Mouse (Mus musculus) intestine, embryonic 14.5 days (tissue): ENCODE measurements around the gene Dock7. TPM values are rescaled to one million over a fixed set of nuclear protein-coding genes. Genes with fewer than 3 reads are reported as not detected.
"Not testable (repeated sequence)": the region's sequence is repeated elsewhere in the genome, so short reads cannot be mapped to it uniquely, and the experiment has no call there.

Experiments used
- ATAC-seq: fragments of 200-750 bp; cut with Nextera tagmentation; replicated peaks from 2 replicates; pipeline ENCODE4 v1.8.0; 2017; ENCODE audit warnings: low read depth, moderate number of reproducible peaks, moderate TSS enrichment, moderate library complexity; ENCODE audit not compliant: low FRiP score, low TSS enrichment
- DNase-seq: peaks from one replicate; pipeline ENCODE4 v3.0.0-alpha.2; 2018; ENCODE audit warnings: low spot score
- H3K27ac ChIP-seq: fragments of 300-500 bp; sonication (generic); 2 replicates; pipeline ENCODE4 v1.5.1; 2014; ENCODE audit warnings: low read depth, mild to moderate bottlenecking, control low read depth
- H3K27me3 ChIP-seq: fragments of 300-500 bp; sonication (generic); replicated peaks from 2 replicates; pipeline ENCODE4 v1.6.1; 2014; ENCODE audit warnings: low read length, control low read depth; ENCODE audit not compliant: control insufficient read depth, insufficient read depth
- H3K36me3 ChIP-seq: fragments of 300-500 bp; sonication (generic); 2 replicates; pipeline ENCODE4 v1.6.1; 2014; ENCODE audit warnings: low read length, control low read depth; ENCODE audit not compliant: control insufficient read depth, insufficient read depth
- H3K4me1 ChIP-seq: fragments of 300-500 bp; sonication (generic); replicated peaks from 2 replicates; pipeline ENCODE4 v1.6.1; 2014; ENCODE audit warnings: low read length, control low read depth, mixed read lengths; ENCODE audit not compliant: control insufficient read depth, insufficient read depth
- H3K4me2 ChIP-seq: fragments of 300-500 bp; sonication (generic); 2 replicates; pipeline ENCODE4 v1.6.1; 2014; ENCODE audit warnings: low read length
- H3K4me3 ChIP-seq: fragments of 300-500 bp; sonication (generic); 2 replicates; pipeline ENCODE4 v1.5.1; 2014; ENCODE audit warnings: low read depth, low read length, control low read depth, mixed read lengths
- H3K9ac ChIP-seq: fragments of 300-500 bp; sonication (generic); 2 replicates; pipeline ENCODE4 v1.6.1; 2014; ENCODE audit warnings: mild to moderate bottlenecking, low read length
- H3K9me3 ChIP-seq: fragments of 300-500 bp; sonication (generic); 2 replicates; pipeline ENCODE4 v1.6.1; 2016; ENCODE audit warnings: low read length, control low read depth; ENCODE audit not compliant: control insufficient read depth
- WGBS: fragments of 180-500 bp; shearing (Covaris S2); extraction: QIAGEN DNeasy Blood & Tissue Kit; methylation state at CpG from one replicate; pipeline ENCODE4 v1.1.7; 2014; 5-methylcytosine and 5-hydroxymethylcytosine counted together
- polyA plus RNA-seq: library from polyadenylated mRNA; unstranded; fragments of >200 nt; fragmentation: Nextera tagmentation; extraction: Ambion mirVana; gene quantifications from 2 replicates; pipeline ENCODE4 v1.2.1, GENCODE M21; 2014

Dock7 gene
- polyA plus RNA-seq, 1 experiment from 2014 or later, result 67.4 TPM

DNA sequence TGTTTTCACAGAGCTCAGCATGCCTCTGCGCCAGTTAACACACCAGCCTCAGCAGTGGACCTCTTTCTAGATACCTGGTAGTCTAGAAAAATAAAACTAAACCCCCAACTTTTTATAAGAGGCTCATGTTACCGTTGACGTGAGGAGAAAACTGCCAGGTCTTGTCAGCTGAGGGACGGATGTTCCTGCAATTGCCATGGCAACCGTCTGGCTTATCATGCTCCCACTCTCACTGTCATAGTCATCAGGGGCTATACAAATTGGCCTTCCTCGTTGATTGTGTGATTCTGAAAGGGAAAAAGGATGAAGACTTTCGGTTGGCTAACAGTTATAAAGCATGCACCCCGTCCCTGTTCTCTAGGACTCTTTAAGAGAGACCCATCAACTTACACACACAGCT, 145.0 kb downstream of the Dock7 start:
- no peak overlapping the region for H3K4me3 ChIP-seq
- WGBS, result 71% methylated on average over 8 of the region's 8 CpGs
- H3K27me3 ChIP-seq, result no peaks in the 10 kb centered on the region
- H3K9me3 ChIP-seq, result no peaks in the 10 kb centered on the region
- H3K36me3 ChIP-seq, result peaks cover 57% of the 10 kb centered on the region
- H3K4me2 ChIP-seq, result no peak overlapping the region
- H3K27ac ChIP-seq, result no peak overlapping the region
- H3K4me1 ChIP-seq, result no peaks in the 10 kb centered on the region
- no peak overlapping the region for H3K9ac ChIP-seq
- ATAC-seq (no peak), DNase-seq (no peak)

DNA sequence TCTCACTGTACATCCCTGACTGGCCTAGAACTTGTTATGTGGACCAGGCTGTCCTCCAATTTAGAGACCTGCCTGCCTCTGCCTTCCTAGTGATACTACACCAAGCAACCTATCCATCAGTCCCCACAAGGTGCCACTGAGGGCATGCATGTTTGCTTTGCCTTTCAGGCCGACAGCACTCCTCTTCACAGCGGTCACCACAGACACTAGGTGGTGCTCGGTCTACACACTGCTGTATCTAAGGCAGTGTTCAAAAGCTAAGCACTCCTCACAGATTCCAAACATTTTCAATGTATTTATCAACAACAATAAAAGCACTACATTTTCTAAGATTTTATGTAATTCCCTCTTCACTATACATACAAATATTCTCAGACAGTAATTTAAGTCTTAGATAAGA, 150.8 kb downstream of the Dock7 start:
- Histone ChIP-seq H3K36me3 (peaks cover 82% of the 10 kb centered on the region), H3K9ac (no peak overlapping the region), H3K9me3 (no peaks in the 10 kb centered on the region), H3K4me1 (no peaks in the 10 kb centered on the region), H3K27me3 (no peaks in the 10 kb centered on the region), H3K27ac (no peak overlapping the region), H3K4me2 (no peak overlapping the region), H3K4me3 (no peak overlapping the region)
- DNase-seq (no peak), ATAC-seq (no peak)
- WGBS, result 83% methylated on average over 3 of the region's 3 CpGs

DNA sequence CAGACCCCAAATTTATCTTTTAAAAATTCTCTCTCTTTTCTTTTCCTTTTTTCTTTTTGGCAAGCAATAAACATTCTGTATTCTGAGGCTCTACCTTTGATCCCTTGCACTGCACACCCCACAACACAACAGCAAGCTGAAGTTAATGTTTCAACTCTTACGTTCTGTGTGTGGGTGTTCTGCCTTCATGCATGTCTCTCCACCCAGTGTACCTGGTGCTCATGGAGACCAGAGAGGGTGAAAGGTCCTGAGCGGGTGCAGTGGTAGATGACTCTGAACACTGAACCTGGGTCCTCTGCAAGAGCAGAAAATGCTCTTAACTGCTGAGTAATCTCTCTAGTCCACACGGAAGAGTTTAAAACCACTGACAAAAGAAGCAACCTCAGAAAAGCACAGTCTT, 160.5 kb downstream of the Dock7 start:
- ATAC-seq (no peak), DNase-seq (no peak)
- no peaks in the 10 kb centered on the region for H3K27me3 ChIP-seq
- H3K4me3 ChIP-seq, result no peak overlapping the region
- H3K9ac ChIP-seq, result no peak overlapping the region
- H3K27ac ChIP-seq, result no peak overlapping the region
- peaks cover 69% of the 10 kb centered on the region for H3K36me3 ChIP-seq
- no peaks in the 10 kb centered on the region for H3K9me3 ChIP-seq
- 88% methylated on average over 3 of the region's 3 CpGs for WGBS
- H3K4me1 ChIP-seq, result no peaks in the 10 kb centered on the region
- no peak overlapping the region for H3K4me2 ChIP-seq

DNA sequence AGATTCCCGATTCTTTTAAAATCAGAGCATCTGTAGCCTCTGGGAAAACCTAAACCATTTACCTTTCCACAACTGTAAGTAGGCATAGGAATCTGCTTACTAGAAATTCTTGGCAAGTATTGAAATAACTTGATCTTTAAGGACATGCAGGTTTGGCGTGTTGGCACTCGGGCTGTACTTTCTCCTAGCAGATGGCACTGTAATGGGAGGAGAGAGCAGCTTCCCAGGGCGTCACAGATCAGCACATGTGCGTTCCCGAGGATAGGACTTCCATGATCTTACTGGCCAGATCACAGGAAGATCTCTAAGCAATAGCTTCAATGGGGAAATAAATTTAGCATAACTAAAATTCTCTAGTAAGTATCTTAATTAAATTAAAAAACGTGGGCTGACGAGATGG, 164.7 kb downstream of the Dock7 start:
- Histone ChIP-seq H3K4me1 (no peaks in the 10 kb centered on the region), H3K27ac (no peak overlapping the region), H3K4me2 (no peak overlapping the region), H3K27me3 (no peaks in the 10 kb centered on the region), H3K36me3 (peaks cover 65% of the 10 kb centered on the region), H3K9me3 (no peaks in the 10 kb centered on the region), H3K4me3 (no peak overlapping the region), H3K9ac (no peak overlapping the region)
- no peak for DNase-seq
- 95% methylated on average over 8 of the region's 8 CpGs for WGBS
- no peak for ATAC-seq

DNA sequence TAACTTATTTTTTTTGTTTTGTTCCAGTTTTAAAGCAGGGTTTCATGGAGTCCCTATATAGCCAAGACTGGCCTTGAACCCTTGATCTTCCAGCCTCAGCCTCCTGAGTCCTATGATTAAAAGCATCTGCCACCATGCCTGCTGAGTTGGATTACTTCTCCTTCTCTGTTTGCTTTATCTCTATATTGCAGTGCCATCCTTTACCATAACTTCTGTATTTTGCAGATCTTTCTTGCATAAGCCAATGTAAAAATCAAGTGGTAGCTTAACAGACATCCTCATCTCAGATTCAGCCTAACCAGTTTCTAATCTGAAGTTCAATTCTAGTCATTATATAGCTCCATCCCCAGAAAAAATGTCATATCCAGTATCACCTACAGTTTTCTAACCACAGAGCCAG, 170.2 kb downstream of the Dock7 start:
- ATAC-seq (no peak), DNase-seq (no peak)
- no peaks in the 10 kb centered on the region for H3K4me1 ChIP-seq
- no peak overlapping the region for H3K4me2 ChIP-seq
- H3K27me3 ChIP-seq, result no peaks in the 10 kb centered on the region
- no peak overlapping the region for H3K27ac ChIP-seq
- peaks cover 34% of the 10 kb centered on the region for H3K36me3 ChIP-seq
- H3K4me3 ChIP-seq, result no peak overlapping the region
- H3K9me3 ChIP-seq, result no peaks in the 10 kb centered on the region
- no peak overlapping the region for H3K9ac ChIP-seq

DNA sequence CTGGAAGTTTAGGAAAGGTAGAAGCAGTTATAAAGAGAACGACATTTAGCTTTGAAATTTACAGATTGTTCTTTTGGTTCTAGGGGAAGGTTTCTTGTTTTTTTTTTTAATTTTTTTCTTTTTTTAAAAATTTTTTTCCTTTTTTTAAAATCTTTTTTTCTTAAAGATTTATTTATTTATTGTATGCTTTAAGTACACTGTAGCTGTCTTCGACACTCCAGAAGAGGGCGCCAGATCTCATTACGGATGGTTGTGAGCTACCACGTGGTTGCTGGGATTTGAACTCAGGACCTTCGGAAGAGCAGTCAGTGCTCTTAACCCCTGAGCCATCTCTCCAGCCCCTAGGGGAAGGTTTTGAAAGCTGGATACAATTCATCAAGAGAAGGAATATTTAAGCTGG, 182.5 kb downstream of the Dock7 start:
- ATAC-seq, H3K4me3 ChIP-seq, H3K27ac ChIP-seq, DNase-seq, H3K4me1 ChIP-seq, H3K9ac ChIP-seq, H3K9me3 ChIP-seq, H3K4me2 ChIP-seq, H3K27me3 ChIP-seq: not testable (repeated sequence)
- H3K36me3 ChIP-seq, result peaks cover 63% of the 10 kb centered on the region
- 88% methylated on average over 6 of the region's 6 CpGs for WGBS

DNA sequence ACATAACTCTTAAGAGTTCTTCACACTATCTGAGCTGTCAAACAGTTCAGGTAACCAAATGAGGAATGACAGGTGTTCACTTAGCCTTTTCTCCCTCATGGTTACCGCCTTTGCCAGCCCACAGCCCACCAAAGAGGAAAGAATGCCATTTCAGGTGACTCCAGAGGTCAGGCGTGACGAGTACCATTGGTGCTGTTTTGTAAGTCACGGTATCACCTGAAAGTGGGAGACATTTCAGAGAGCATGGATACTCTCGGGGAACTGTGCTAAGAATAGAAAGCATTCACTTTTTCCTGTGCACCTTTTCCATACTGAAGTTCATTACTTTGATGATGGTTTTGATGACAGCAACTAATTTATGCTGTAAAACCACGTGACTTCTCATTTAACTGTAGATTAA, 184.7 kb downstream of the Dock7 start:
- H3K27me3 ChIP-seq, result no peaks in the 10 kb centered on the region
- H3K9ac ChIP-seq, result no peak overlapping the region
- WGBS, result 85% methylated on average over 6 of the region's 6 CpGs
- H3K27ac ChIP-seq, result no peak overlapping the region
- no peak overlapping the region for H3K4me3 ChIP-seq
- H3K36me3 ChIP-seq, result peaks cover 74% of the 10 kb centered on the region
- H3K4me2 ChIP-seq, result no peak overlapping the region
- ATAC-seq (no peak), DNase-seq (no peak)
- H3K9me3 ChIP-seq, result no peaks in the 10 kb centered on the region
- no peaks in the 10 kb centered on the region for H3K4me1 ChIP-seq

DNA sequence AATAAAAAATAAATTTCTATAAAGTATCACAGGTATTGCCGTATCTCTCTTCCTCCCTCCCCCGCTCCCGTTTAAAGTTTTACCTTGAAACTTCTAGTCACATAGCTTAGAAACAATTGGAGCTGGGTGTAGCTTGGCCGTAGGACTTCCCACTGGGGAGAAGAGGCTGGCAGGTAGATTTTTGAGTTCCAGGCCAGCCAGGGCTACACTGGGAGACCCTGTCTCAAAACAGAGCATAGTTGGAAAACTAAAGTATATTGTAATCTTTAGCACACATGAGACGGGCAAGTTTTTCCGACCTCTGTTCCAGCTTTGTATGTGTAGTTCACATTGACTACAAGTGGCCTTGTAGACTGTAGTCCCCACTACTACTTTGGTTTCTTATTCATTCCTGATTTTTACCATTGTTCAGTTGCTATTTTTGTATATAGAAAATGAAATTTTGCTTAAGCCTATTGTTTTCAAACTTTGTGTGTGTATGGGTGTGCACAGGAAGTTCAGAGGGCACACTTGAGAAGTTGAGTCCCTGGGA, 195.4 kb downstream of the Dock7 start:
- no peaks in the 10 kb centered on the region for H3K27me3 ChIP-seq
- peaks cover 21% of the 10 kb centered on the region for H3K36me3 ChIP-seq
- H3K9ac ChIP-seq, result peak overlapping the region; percentile 95
- no peak overlapping the region for H3K27ac ChIP-seq
- ATAC-seq (no peak), DNase-seq (no peak)
- no peaks in the 10 kb centered on the region for H3K9me3 ChIP-seq
- H3K4me3 ChIP-seq, result peak overlapping the region; percentile 93
- H3K4me2 ChIP-seq, result peak overlapping the region; percentile 83
- WGBS, result 20% methylated on average over 6 of the region's 6 CpGs
- peaks cover 11% of the 10 kb centered on the region for H3K4me1 ChIP-seq

DNA sequence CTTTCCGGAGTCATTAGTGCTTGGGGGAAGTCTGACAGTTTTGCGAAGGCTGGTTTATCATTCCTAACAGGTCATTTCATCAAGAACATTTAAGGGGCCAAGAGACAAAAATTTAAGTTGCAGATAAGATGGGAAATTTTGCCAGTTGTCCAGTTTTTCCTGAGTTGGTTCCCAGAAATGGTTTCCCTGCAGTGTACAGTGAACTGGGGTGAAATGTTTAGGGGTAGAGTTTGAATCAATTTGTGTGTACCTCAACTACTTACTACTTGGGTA, 195.9 kb downstream of the Dock7 start:
- Histone ChIP-seq H3K4me2 (peak overlapping the region; percentile 83), H3K9me3 (no peaks in the 10 kb centered on the region), H3K27ac (peak overlapping the region; percentile 100), H3K36me3 (peaks cover 17% of the 10 kb centered on the region; the same call in 1 of the 2 replicates), H3K4me3 (peak overlapping the region; percentile 93), H3K9ac (peak overlapping the region; percentile 95), H3K4me1 (peaks cover 11% of the 10 kb centered on the region), H3K27me3 (no peaks in the 10 kb centered on the region)
- ATAC-seq (no peak), DNase-seq (no peak)
- WGBS, result 0% methylated on average over 2 of the region's 2 CpGs
